Mouse (Mus musculus) CH12.LX (cell line): ENCODE data around the gene Bicdl2. TPM values are rescaled to one million over a fixed set of nuclear protein-coding genes. Genes with fewer than 3 reads are reported as not detected.

ENCODE experiments used
- DNase-seq: peaks from one replicate; pipeline ENCODE4 v3.0.0-alpha.2; 2013; ENCODE audit errors: extremely low read depth
- H3K27ac ChIP-seq: 2 replicates; pipeline ENCODE4 v1.5.1; 2012; ENCODE audit warnings: low read depth, mild to moderate bottlenecking, control low read depth, moderate library complexity; ENCODE audit not compliant: insufficient read depth
- H3K27me3 ChIP-seq: replicated peaks from 2 replicates; pipeline ENCODE3; 2012; ENCODE audit warnings: inconsistent platforms
- H3K36me3 ChIP-seq, 2 experiments: replicated peaks in 1 of 2; 2 replicates each; pipeline versions ENCODE3 to v1.6.1; 2012; ENCODE audit warnings: inconsistent platforms in 1 of 2, low read length in 1 of 2, mild to moderate bottlenecking in 1 of 2, mixed read lengths in 1 of 2, moderate library complexity in 1 of 2; ENCODE audit not compliant: control insufficient read depth in 1 of 2, insufficient read depth in 1 of 2
- H3K4me1 ChIP-seq, 2 experiments: 2 replicates each; pipeline ENCODE4 v1.6.1; 2012; ENCODE audit warnings: inconsistent platforms in 1 of 2, moderate library complexity in 1 of 2; ENCODE audit not compliant: insufficient read depth in 2 of 2, control insufficient read depth in 1 of 2
- H3K4me2 ChIP-seq: 2 replicates; pipeline ENCODE4 v1.6.1; 2012; ENCODE audit warnings: low read depth, mild to moderate bottlenecking, control low read depth; ENCODE audit not compliant: poor library complexity, insufficient read depth, severe bottlenecking
- H3K4me3 ChIP-seq, 3 experiments: fragments of 150-350 bp in 1 of 3; sonication (generic) in 1 of 3; replicated peaks in 1 of 3; 2 replicates each; pipeline versions ENCODE3 to v1.5.1; 2011 to 2012; ENCODE audit warnings: low read depth in 2 of 3, low read length in 2 of 3, mild to moderate bottlenecking in 2 of 3, moderate library complexity in 2 of 3, control low read depth in 1 of 3, improper control_type of control experiment in 1 of 3, inconsistent platforms in 1 of 3, mixed read lengths in 1 of 3; ENCODE audit not compliant: poor library complexity in 1 of 3
- H3K79me2 ChIP-seq: replicated peaks from 2 replicates; pipeline ENCODE4 v1.6.1; 2012; ENCODE audit warnings: mild to moderate bottlenecking, moderate library complexity; ENCODE audit not compliant: control insufficient read depth, poor library complexity, insufficient read depth, severe bottlenecking; ENCODE audit errors: extremely low read depth
- H3K9ac ChIP-seq: 2 replicates; pipeline ENCODE4 v1.6.1; 2012; ENCODE audit warnings: low read depth, mild to moderate bottlenecking, control low read depth, moderate library complexity; ENCODE audit not compliant: insufficient read depth
- H3K9me3 ChIP-seq: replicated peaks from 2 replicates; pipeline ENCODE3; 2012; ENCODE audit warnings: low read length, inconsistent platforms, mixed read lengths
- CHD2 ChIP-seq: IDR thresholded peaks from 2 replicates; pipeline ENCODE4 v1.6.1; 2011; ENCODE audit warnings: low read length, improper control_type of control experiment
- EP300 ChIP-seq: IDR thresholded peaks from 2 replicates; pipeline ENCODE4 v1.6.1; 2011; ENCODE audit warnings: low read length, improper control_type of control experiment
- GABPA ChIP-seq: IDR thresholded peaks from 2 replicates; pipeline ENCODE4 v1.6.1; 2012; ENCODE audit warnings: low read depth, low read length, improper control_type of control experiment, inconsistent platforms; ENCODE audit not compliant: insufficient replicate concordance
- HCFC1 ChIP-seq: IDR thresholded peaks from 2 replicates; pipeline ENCODE4 v1.6.1; 2012; ENCODE audit warnings: low read depth, mild to moderate bottlenecking, inconsistent platforms, low read length, improper control_type of control experiment
- JUND ChIP-seq: conservative IDR thresholded peaks from 2 replicates; pipeline ENCODE4 v1.6.1; 2011; ENCODE audit warnings: low read depth, low read length, improper control_type of control experiment
- MAZ ChIP-seq: IDR thresholded peaks from 2 replicates; pipeline ENCODE4 v1.6.1; 2012; ENCODE audit warnings: low read depth, mild to moderate bottlenecking, inconsistent platforms, low read length, improper control_type of control experiment, moderate library complexity
- MYC ChIP-seq: IDR thresholded peaks from 2 replicates; pipeline ENCODE4 v1.6.1; 2011; ENCODE audit warnings: low read depth, mild to moderate bottlenecking, improper control_type of control experiment, low read length
- NELFE ChIP-seq: IDR thresholded peaks from 2 replicates; pipeline ENCODE4 v1.6.1; 2011; ENCODE audit warnings: low read depth, low read length, improper control_type of control experiment
- NRF1 ChIP-seq: IDR thresholded peaks from 2 replicates; pipeline ENCODE4 v1.6.1; 2014; ENCODE audit warnings: low read depth, mild to moderate bottlenecking, inconsistent platforms, low read length, improper control_type of control experiment, moderate library complexity
- PAX5 ChIP-seq: IDR thresholded peaks from 2 replicates; pipeline ENCODE4 v1.6.1; 2012; ENCODE audit warnings: low read length, inconsistent platforms, mixed read lengths
- POLR2A ChIP-seq: IDR thresholded peaks from 2 replicates; pipeline ENCODE4 v1.6.1; 2011; ENCODE audit warnings: low read depth, mild to moderate bottlenecking, improper control_type of control experiment, low read length
- RAD21 ChIP-seq: IDR thresholded peaks from 2 replicates; pipeline ENCODE4 v1.6.1; 2011; ENCODE audit warnings: low read depth, mild to moderate bottlenecking, low read length, improper control_type of control experiment, moderate library complexity
- UBTF ChIP-seq: IDR thresholded peaks from 2 replicates; pipeline ENCODE4 v1.6.1; 2012; ENCODE audit warnings: low read depth, mild to moderate bottlenecking, inconsistent platforms, low read length, improper control_type of control experiment, moderate library complexity
- USF1 ChIP-seq: IDR thresholded peaks from 2 replicates; pipeline ENCODE4 v1.6.1; 2014; ENCODE audit warnings: low read depth, mild to moderate bottlenecking, inconsistent platforms, low read length, improper control_type of control experiment
- USF2 ChIP-seq: conservative IDR thresholded peaks from 2 replicates; pipeline ENCODE4 v1.6.1; 2011; ENCODE audit warnings: low read depth, low read length, improper control_type of control experiment
- ZC3H11A ChIP-seq: IDR thresholded peaks from 2 replicates; pipeline ENCODE4 v1.6.1; 2012; ENCODE audit warnings: low read depth, mild to moderate bottlenecking, inconsistent platforms, low read length, improper control_type of control experiment
- ZNF384 ChIP-seq: IDR thresholded peaks from 2 replicates; pipeline ENCODE4 v1.6.1; 2012; ENCODE audit warnings: low read depth, low read length, improper control_type of control experiment, inconsistent platforms
- dilution Hi-C: fragments of 300-500 bp; cut with MboI; formaldehyde crosslinking; loops from 2 replicates; pipeline ENCODE4 v1.14.3; 2020; ENCODE audit warnings: low sequenced_read_pairs; ENCODE audit not compliant: extremely low pct_unique_long_range_greater_than_20kb, extremely low pct_ligation_motif_present
- in situ Hi-C: fragments of 300-500 bp; cut with MboI; formaldehyde crosslinking; loops from 3 replicates; pipeline ENCODE4 v1.14.3; 2019; ENCODE audit warnings: low sequenced_read_pairs, low pct_ligation_motif_present, low pct_unique_long_range_greater_than_20kb, mixed read lengths
- polyA plus RNA-seq: library from polyadenylated mRNA; unstranded; fragments of >175 nt; gene quantifications from 2 replicates; pipeline ENCODE4 v1.2.1, GENCODE M21; 2012; ENCODE audit warnings: low read depth; ENCODE audit not compliant: insufficient read length
- total RNA-seq, 2 experiments: library from RNA; depleted of rRNA; stranded (reverse); fragments of 300-350 nt in 1 of 2; fragments of >200 nt in 1 of 2; gene quantifications; 2 replicates each; pipeline ENCODE4 v1.2.3; 2012 to 2014

Bicdl2 gene
- total and polyA plus RNA-seq, 3 experiments, result not detected

GRCm38 (mm10) chr17:23620351-23620750 is 40.0 kb upstream of the Bicdl2 start:
- H3K4me3 ChIP-seq, result no peak overlapping the region
- in situ Hi-C loops, result no loop called here
- H3K9me3 ChIP-seq, result no peaks in the 10 kb centered on the region
- H3K79me2 ChIP-seq, result no peaks in the 10 kb centered on the region
- H3K27ac ChIP-seq, result no peak overlapping the region
- DNase-seq, result no peak
- H3K9ac ChIP-seq, result no peak overlapping the region
- peaks cover 76% of the 10 kb centered on the region for H3K27me3 ChIP-seq
- 0 out of 4 replicates have a peak, but pooled peaks cover 0 to 2% of the 10 kb centered on the region in 2 experiments for H3K4me1 ChIP-seq
- no peaks in the 10 kb centered on the region for H3K36me3 ChIP-seq
- no peak overlapping the region for H3K4me2 ChIP-seq
- no peak for TF ChIP-seq JUND
- no peak for TF ChIP-seq NELFE
- TF ChIP-seq MYC, result no peak
- TF ChIP-seq MAZ, result no peak
- no peak for TF ChIP-seq UBTF
- TF ChIP-seq EP300, result no peak
- TF ChIP-seq NRF1, result no peak
- TF ChIP-seq USF2, result no peak
- no peak for TF ChIP-seq HCFC1
- no peak for TF ChIP-seq RAD21
- TF ChIP-seq PAX5, result no peak
- no peak for TF ChIP-seq ZC3H11A
- dilution Hi-C loops, result no loop called here

GRCm38 (mm10) chr17:23627813-23628212 is 32.5 kb upstream of the Bicdl2 start:
- Histone ChIP-seq H3K79me2 (no peaks in the 10 kb centered on the region), H3K36me3 (no peaks in the 10 kb centered on the region), H3K27ac (no peak overlapping the region), H3K4me1 (peaks cover 0 to 5% of the 10 kb centered on the region in 2 experiments; a peak in 3 of 4 replicates), H3K4me3 (no peak overlapping the region), H3K27me3 (peaks cover 75% of the 10 kb centered on the region), H3K9ac (no peak overlapping the region), H3K4me2 (no peak overlapping the region), H3K9me3 (no peaks in the 10 kb centered on the region)
- no peak for DNase-seq
- in situ Hi-C loops, result no loop called here
- dilution Hi-C loops, result no loop called here
- TF ChIP-seq UBTF, result no peak
- TF ChIP-seq CHD2, result no peak
- no peak for TF ChIP-seq POLR2A
- TF ChIP-seq ZNF384, result no peak
- TF ChIP-seq GABPA, result no peak
- no peak for TF ChIP-seq USF1
